Mouse (Mus musculus) A20 (cell line): ENCODE data around the gene Dpep1.

Source experiments
- DNase-seq: peaks from one replicate; pipeline ENCODE4 v3.0.0-alpha.2; 2011; ENCODE audit warnings: low read depth, low spot score

Dpep1 gene

GRCm38 (mm10) chr8:123248596-123248995 is 62.6 kb downstream of the Dpep1 start:
- no peak for DNase-seq

GRCm38 (mm10) chr8:123250940-123251339 is 64.9 kb downstream of the Dpep1 start:
- no peak for DNase-seq
